Mouse (Mus musculus) kidney, adult 18-20 months (tissue): ENCODE results near the gene Dio3.

ENCODE experiments used
- DNase-seq: peaks from one replicate; pipeline ENCODE4 v3.0.0; 2021

Gene Dio3

DNA sequence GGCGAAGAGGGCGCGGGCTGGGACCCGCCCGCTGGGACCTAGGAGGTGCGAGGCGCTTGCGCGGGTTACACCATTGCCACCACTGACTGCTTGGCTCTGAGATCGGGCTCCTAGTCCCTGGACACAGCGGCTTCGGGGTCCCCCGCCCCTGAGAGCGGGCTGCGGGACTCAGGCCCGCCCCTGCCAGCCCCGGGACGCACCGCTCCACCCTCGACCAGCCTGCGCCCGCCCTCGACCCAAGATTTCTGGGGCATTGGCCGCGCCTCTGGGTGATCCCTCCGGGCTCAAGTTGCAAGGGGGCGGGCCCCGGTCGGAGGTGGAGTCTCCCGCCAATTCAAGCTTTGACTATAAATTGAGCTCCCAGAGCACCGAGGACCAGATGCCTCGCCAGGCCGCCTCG, at the start of gene Dio3:
Dio3 (plus strand) TSS at position 216 of the 400 bp plus-strand sequence.
- peak; percentile 69 for DNase-seq

DNA sequence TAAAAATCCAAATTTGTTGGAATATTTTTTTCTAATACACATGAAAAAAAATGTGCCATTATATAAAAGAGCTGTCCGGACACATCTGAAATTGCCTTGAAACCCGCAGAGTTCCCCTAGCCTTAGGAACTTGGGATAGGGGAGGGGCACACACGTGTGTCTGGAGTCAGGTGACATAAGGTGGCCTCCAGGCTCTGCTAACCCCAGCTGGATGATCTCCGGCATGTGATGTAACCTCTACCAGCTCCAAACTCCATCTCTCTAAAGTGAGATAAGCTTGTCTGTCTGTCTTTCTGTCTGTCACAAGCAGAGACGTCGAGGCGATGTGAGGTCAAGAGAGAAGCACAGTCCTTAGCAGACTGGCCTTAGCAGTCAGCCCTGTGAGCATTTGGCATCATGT, 48.6 kb upstream of the Dio3 start:
- no peak for DNase-seq

DNA sequence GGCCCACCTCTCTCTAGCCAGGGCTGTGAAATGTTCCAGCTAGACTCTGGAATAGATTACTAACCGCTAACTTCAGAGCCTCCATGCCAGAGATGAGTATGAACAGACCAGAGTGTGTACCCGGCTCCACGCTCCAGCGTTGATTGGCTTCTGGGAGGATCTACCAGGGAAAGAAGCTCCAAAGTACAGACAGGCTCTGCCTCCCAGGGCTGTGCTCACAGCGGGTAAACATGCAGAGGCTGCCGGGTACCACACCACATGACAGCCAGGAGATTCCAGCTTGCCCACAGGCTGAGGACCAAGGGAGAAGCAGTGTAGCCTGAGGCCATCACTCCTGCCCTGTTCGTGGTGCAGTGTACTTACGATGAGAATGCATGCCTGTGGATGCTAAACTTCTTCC, 48.1 kb upstream of the Dio3 start:
- peak; percentile 75 for DNase-seq

DNA sequence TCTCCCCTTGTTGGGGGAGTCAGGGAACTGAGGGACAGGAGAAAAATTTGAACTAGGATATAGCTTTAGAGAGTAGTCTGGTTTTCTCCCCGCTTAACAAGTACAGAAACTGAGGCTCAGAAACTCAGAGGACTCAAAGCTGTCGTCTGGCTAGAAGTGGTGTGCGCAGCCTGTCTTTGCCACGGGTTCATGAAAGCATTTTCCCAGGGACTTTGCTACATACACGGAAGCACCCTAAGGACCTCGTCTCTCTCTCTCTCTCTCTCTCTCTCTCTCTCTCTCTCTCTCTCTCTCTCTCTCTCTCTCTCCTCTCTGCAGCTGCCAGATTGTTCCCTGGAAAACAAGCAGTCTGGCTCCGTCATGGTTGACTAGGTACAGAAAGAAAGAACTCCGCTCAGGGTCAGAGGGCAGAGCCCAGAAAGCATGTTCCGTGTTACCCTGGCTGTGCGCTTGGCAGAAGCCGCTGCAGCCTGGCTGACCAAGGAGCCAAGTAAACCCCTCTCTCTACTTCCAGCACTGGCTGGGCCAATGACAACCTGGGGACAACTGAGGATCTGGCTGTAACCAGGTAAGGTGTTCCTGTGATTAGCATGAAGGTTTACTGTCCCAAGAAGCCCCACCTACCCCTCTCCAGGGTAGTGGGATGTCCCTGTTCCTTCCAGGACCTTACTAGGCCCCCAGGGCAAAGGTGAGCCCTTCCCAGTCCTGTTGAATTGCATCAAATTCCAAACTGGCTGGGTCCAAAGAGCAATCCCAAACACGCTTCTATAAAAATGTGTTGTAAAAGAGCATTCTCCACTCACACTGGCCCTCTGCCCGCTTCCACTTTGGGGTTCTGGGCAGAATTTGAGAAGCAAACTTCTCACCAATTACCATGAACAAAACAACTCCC, 46.9 kb upstream of the Dio3 start:
- peak; percentile 82 for DNase-seq

DNA sequence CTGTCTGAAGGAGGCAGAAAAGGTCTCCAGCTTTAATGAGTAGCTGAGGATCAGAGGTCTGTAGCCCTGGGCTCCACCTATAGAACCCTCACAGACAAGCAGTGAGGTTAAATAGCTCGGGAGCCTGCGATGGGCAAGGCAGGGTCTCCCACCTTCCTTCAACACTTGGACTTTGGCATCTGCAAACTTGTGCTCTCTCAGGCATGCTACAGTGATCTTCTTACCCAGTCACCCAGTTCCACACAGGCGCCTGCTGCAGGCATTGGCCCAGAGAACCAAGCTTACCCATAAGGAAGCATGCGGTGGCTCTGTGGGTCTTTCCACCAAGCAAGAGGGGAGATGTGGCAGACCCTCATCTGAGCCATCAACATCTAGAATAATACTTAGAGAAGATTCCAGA, 43.0 kb upstream of the Dio3 start:
- no peak for DNase-seq

DNA sequence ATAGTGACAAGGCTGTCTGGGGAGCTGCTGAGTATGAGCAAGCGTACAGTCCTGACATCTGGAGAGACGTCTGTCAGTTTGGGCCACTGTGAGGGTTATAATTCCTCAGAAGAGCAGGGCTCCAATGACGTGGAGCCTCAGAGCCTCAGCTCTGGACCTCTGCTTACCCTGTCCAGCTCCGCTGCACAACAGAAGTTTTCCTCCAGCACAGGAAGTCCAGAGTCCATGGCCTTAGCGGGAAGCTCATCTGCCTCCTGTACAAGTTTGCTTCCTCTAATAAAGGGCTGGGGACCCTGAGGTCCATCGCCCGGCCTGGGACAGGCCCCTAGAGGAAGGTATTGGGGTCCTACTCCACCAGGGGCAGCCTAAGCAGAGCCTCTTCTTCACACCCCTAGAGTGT, 41.8 kb upstream of the Dio3 start:
- peak; percentile 39 for DNase-seq

DNA sequence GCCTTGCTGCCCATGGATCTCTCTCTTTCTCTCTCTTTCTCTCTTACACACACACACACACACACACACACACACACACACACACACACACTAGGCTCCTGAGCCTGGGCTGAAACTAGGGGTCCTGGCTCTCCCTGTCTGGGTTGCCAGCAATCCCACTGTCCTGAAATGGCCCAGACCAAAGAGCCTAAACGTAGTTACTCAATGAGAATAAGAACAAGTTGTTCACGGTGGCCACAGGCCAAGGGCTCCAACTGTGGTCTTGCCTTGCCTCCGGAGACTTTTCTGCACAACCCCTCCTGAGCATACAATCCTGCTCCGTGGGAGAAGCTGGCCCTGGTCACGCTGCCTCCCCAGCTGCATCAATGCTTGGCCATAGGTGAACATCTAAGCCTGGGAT, 39.5 kb upstream of the Dio3 start:
- no peak for DNase-seq

DNA sequence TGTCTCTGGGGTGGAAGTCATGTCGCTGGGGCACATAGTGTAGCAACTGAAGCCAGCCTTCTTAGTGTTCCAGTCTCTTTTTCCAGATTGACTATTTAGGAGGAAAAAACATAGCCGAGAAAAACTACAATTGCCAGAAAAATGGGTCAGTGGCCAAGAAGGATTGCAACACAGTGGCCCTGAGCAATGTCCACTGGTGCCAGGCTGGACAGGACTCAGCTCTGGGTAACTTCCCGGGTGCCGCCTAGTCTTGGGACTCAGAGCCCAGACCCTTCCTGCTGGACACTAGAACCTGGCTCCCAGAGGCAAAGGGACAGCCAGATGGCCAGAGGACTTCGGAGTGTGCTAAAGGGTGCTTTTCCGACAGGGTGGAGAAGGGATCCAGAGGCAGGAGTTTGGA, 34.3 kb upstream of the Dio3 start:
- DNase-seq = peak; percentile 70

DNA sequence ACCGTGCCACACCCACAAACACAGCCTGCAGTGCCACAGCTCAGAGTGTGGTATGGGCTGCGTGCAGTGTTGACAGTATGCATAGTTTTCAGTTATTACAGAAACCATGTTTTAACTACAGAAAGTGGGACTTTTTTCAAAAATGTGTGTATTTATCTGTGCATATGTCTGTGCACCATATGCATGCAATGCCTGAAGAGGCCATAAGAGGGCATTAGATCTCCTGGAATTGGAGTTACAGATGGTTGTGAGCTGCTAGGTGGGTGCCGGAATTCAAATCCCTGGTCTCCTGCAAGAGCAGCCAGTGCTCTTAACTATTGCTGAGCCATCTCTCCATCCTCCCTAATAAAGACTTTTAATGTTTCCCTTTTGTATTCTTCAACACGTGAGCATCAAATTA, 33.4 kb upstream of the Dio3 start:
- no peak for DNase-seq

DNA sequence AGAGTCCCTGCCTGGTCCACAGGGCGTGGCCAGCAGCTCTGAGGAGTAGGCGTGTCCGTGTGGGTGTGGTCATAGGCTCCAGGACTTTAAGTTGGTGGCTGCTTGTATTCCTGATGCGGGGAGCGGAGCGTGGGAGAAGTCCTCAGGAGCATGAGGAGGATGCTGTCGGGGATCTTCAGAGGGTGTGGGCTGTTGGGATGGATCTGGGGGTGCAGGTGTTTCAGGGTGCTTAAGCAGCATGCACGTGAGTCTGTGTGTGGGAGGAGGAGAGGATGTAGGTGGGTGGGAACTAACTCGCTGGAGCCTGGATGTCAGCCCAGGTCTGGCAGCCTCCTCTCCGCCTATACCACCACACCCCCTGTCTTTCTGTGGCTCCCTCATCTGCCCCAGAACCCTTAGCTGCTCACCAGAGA, 26.7 kb upstream of the Dio3 start:
- no peak for DNase-seq

DNA sequence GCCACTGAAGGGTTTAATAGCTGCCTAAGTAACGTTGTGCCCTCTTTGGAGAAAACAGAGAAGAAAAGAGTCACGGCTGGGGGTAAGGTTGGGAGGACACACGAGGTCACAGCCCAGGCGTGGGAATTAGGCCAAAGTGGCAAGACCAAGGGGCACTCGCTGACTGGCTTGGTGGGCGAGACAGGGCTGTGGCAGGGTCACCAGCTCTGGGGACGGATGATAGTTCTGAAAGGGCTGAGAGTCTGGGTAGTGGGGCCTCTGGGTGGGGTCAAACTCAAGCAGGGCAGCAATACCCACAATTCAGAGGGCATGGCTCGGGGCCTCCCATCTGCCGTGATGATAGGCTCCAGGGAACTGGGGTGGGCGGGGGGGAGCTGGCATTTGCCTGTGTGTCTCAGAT, 23.1 kb upstream of the Dio3 start:
- DNase-seq = no peak

DNA sequence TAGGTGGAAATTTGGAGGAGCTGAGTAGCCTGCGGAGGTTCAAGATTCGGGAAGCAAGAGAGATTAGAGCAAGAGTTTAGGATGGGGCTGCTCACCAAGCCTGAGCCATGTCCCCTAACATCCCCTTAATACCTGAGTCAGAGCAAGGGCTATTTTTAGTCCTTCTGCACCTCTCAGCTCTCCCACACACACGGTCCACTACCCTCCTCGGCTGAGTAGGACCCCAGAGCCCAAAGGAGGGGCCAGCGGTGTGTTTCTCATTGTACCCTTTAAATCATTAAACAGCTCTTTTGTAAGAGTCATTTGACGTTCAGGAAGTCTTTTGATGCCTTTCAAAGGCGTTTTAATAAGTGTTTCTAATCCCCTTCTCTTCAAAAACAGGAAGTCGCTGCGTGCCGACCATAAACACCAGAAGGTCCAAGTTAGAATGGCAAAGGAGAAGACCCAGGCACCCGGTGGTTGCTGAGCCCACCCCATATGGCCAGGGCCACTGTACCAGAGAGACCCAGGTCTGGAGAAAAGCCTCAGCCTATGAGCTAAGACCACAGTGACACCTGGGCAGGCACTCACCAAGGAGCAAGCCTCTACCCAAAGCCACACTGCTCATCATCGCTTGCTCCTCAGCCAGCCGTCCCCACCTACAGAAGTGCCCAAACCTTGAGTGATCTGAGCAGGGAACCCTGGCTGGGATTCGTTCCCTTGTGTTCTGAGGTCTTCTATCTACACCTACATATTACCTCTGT, 22.2 kb upstream of the Dio3 start:
- no peak for DNase-seq

DNA sequence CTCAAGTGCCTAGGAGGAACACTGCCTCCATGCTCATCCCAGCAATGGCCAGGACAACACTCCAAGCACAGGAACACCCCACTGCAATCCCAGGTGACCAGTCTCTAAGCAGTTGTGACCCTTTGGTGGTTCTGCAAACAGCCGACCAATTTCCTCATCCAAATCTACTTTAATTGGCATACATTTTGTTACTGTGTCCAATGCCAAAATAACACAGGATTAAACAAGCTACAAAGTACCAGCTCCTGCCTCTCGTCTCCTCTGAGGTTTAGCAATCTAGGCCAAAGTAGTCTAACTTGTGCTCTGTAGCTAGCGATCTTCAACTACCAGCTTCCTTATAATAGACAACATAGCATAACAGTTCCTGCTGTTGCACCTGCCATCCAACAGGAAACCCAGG, 10.6 kb upstream of the Dio3 start:
- no peak for DNase-seq

DNA sequence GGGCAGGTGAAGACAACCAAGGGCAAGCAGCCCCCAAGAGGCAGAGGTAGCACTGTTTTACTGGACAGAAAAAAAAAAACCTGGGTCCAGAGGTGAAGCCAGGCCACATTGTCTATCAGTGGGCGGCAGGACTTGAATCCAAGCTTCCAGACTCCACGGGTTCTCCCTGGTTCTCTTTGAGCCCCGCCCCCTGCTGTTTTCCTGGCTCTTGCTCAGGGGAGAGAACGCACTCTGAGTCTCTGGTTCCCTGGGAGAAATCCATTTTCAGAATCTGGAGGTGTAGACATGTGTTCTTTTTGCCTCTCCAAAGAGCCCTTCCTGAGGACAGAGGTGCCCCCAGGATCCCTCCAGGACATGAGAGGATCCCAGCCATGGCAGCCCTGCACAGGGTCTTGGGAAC, 9.2 kb upstream of the Dio3 start:
- DNase-seq = no peak

DNA sequence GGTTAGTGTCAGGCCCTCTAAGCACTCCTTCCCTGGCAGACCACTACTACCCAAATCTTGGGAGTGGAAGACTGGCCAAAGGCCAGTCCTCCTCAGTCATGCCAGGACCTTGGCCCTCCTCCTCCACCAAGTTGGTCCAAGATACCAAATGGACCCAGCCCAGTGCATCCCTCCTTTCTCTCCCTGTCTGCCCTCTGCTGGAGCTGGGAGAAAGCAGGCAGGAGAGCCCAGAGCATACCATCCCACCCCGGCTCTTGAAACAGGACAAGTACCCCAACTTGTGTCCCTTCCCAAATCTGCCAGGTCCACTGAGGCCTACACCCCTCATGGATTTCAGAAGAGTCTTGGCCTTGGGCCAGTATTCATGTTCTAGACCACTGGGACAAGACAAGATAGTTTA, 2.8 kb upstream of the Dio3 start:
- DNase-seq = no peak

DNA sequence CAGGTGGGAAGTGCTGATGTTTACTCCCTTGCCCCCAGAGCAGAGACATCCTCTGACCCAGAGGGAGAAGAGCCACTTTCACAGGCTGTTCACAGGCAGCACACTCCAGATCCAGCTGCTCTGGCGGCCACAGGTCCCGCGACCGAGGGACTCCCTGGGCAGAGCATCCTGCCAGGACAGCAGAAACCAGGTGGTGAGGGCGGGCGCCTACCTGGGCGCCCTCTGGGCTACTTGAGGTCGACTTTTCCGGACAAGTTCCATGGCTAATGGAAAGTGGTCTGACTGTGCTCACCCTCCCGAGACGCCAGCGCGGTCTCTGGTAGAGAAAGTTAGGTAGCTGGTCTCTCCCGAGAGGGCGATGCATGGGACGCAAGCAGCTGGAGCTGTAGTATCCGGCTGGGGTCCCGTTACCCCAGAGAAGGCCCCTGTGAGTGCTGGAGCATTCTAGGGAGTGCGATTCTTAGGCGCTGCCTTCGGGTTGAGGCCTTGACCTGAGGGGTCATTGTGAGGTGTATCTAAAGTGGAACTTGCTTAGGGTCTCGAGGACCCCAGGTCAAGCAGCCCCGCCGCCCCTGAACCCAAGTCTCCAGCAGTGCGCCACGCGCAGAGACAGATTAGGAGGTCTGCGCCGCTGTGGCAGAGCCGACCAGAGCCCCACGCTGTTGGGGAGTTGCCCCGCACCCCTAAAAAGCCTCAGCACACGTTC, 1.5 kb upstream of the Dio3 start:
- DNase-seq = peak; percentile 16

DNA sequence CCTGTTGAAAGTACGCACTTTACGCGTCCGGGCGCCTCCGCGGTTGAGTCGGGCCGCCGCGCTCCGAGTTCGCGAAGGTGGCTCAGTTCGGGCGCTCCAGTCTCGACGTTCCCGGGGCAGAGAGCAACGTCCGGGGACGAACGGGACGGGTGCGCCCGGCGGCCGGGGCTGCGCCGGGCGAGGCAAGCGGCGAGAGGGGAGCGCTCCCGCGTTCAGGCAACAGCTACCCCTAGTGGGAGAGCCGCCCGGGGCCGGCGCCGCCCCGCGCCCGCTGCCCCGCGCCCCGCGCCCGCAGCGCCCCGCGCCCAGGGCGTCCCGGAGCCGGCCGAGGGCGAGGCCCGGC, 932 bp upstream of the Dio3 start:
- DNase-seq = peak; percentile 52

DNA sequence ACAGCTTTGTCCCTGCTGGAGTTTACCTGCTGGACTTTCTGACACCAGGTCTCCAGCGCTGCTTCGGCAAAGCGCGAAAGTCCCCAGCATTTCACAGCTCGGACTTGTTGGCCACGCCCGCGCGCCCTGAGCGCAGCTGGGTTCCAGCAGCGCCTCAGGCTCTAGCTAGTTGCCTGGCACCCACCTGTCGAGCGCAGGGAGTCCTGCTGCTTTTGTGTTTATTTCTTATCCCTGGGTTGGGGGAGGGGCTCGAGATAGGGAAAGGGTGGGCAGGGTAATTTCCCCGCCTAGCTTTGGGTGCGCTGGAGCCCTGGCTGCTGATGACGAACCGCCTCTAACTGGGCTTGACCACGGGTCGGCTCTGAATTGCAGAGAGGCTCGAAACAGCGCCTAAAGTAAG, 1.5 kb downstream of the Dio3 start:
- DNase-seq = no peak

DNA sequence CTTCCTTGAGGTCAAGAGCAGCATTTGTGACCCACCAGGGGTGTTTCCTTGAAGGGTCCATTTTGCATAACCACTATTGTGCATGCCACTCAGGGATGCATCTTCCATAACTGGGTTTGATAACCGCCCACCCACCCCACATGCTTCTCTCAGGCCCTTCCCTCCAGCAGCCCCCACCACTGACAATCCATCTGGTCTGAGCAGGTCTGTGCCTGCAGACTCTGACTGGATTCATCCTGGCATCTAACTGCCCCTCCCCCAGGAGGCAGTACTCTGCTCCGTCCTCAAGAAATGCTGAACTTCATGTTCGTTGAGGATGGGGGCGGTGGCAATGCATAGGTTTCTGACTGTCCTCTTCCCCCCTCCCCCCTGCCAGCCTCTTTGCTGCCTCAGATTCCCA, 4.9 kb downstream of the Dio3 start:
- no peak for DNase-seq

DNA sequence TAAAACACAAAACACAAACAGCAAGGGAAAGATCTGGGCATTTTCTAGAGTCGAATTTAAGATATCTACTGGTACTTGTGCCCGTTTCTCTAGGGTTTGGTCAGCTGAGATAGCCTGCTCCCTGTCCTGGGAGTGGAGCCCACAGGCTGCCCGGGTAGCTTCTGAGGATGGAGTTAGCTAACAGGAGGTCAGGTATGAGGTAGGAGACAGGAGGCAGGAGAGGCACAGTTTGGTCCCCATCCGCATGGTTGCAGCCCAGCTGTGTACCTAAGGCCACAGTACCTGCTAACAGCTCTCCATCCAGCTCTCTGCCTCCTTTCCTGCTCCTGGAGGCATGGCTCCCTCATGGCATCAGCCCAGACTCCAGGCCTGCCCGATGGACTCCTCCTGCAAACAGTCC, 13.9 kb downstream of the Dio3 start:
- DNase-seq = no peak

DNA sequence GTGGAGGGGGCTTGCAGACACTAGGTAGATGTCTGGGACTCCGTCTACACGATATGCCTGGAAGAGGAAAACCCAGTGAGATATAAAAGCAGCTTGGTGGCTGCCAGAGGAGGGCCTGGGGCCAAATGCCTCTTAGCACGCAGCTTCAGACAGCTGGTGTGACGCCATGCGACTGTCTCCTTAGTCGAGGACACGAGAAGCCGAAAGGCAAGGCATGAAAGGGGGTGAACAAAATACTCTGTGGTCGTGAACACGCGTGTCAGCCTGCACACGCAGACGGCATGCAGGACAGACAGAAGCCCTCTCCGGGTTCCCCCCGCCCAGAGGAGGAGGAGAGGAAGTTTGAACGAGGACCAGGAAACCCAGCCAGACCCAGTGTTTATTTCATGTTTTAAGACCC, 16.0 kb downstream of the Dio3 start:
- DNase-seq = no peak

DNA sequence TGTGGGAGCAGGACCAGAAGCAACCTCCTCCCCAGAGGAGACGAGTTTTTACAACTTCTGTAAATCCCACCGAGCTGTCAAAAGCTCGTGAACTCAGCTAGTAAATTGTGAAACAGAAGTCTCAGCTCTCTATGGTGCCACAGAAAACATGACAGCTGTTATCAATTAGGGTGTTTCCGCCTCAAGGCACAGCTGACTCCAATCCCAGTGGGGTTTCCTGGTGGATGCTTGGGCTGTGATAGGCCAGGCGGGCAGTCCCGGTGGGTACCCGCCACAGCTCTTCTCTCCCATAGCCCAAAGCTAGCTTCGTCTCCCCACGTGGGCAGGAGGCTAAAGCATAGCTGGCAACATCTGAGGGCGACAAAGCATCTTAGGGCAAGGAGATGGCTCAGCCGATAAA, 19.8 kb downstream of the Dio3 start:
- DNase-seq = no peak

DNA sequence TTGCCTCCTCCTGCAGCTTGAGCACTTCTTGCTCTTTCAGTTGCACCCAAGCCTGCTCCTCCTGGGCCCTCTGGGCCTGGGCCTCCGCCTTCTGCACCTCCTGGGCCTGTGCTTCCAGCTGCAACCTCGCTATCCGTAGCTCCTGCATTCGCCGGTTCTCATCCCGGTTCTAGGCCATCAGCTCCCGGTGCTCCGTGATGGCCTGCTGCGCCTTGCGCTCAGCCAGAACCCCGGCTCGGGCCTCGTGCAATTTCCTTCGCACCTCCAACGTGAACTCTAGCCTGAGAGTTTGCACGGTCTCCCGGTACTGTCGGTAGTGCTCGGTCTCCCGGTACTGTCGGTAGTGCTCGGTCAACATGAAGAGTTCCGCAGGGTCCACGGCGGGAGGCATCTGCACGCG, 40.8 kb downstream of the Dio3 start:
- DNase-seq = no peak
